Comparison of ENCODE assay signal across 21 mouse cellular contexts in genomic region chr4:66126181-66126580, GRCm38 (mm10).
A peak's percentile ranks its signal among the peaks of the same experiment; 100 is the strongest.
DNase-seq lines count a peak whose midpoint lies in the region; ATAC-seq lines count a peak whose summit lies in the region.
"Had no signal": no experiment of that assay in that cellular context is flagged by ENCODE, and none has a peak within 500 bp of the region (broad histone marks: within the 10 kb centered on the region; RNA-seq: fewer than 3 reads in every experiment).

No protein-coding gene starts in this region.

- H3K4me1 ChIP-seq in embryonic facial prominence, embryonic 14.5 days (ENCODE audit: control insufficient read depth, insufficient read depth, low read length), result no peaks in the 10 kb centered on the region
- no peaks in the 10 kb centered on the region for H3K4me1 ChIP-seq in embryonic facial prominence, embryonic 10.5 days
- no peaks in the 10 kb centered on the region for H3K4me1 ChIP-seq in liver, embryonic 11.5 days (replicated peaks; ENCODE audit: control insufficient read depth, insufficient read depth, low read length)
- H3K4me1 ChIP-seq: embryonic facial prominence, embryonic 13.5 days; forebrain, embryonic 13.5 days; heart, embryonic 15.5 days; hindbrain, embryonic 10.5 days; hindbrain, embryonic 15.5 days had no signal

- H3K27me3 ChIP-seq in embryonic facial prominence, embryonic 14.5 days (replicated peaks; ENCODE audit: control insufficient read depth, insufficient read depth, low read length), result no peaks in the 10 kb centered on the region
- H3K27me3 ChIP-seq in embryonic facial prominence, embryonic 10.5 days (replicated peaks; ENCODE audit: low read depth, poor library complexity, severe bottlenecking), result no peaks in the 10 kb centered on the region
- H3K27me3 ChIP-seq in liver, embryonic 11.5 days (replicated peaks; ENCODE audit: control insufficient read depth, insufficient read depth, low read length), result no peaks in the 10 kb centered on the region
- H3K27me3 ChIP-seq: embryonic facial prominence, embryonic 13.5 days; forebrain, embryonic 13.5 days; heart, embryonic 15.5 days; hindbrain, embryonic 15.5 days had no signal

- 44% methylated on average over 3 of the region's 3 CpGs for WGBS in embryonic facial prominence, embryonic 14.5 days
- 86% methylated on average over 3 of the region's 3 CpGs for WGBS in embryonic facial prominence, embryonic 10.5 days
- 84% methylated on average over 3 of the region's 3 CpGs for WGBS in liver, embryonic 11.5 days

- no peak overlapping the region for H3K27ac ChIP-seq in embryonic facial prominence, embryonic 14.5 days (replicated peaks; ENCODE audit: low read depth, low read length)
- no peak overlapping the region for H3K27ac ChIP-seq in embryonic facial prominence, embryonic 10.5 days (replicated peaks)
- no peak overlapping the region for H3K27ac ChIP-seq in liver, embryonic 11.5 days (ENCODE audit: low read depth, low read length)
- H3K27ac ChIP-seq: embryonic facial prominence, embryonic 13.5 days; forebrain, embryonic 13.5 days; heart, adult 2 months; heart, embryonic 15.5 days; hindbrain, embryonic 10.5 days; hindbrain, embryonic 15.5 days had no signal

- H3K9me3 ChIP-seq in embryonic facial prominence, embryonic 14.5 days (ENCODE audit: control insufficient read depth, low read length), result no peaks in the 10 kb centered on the region
- no peaks in the 10 kb centered on the region for H3K9me3 ChIP-seq in embryonic facial prominence, embryonic 10.5 days
- no peaks in the 10 kb centered on the region for H3K9me3 ChIP-seq in liver, embryonic 11.5 days (ENCODE audit: control insufficient read depth, low read length)
- H3K9me3 ChIP-seq: embryonic facial prominence, embryonic 13.5 days; forebrain, embryonic 13.5 days; heart, embryonic 15.5 days; hindbrain, embryonic 10.5 days; hindbrain, embryonic 15.5 days had no signal

- no peak overlapping the region for H3K4me3 ChIP-seq in embryonic facial prominence, embryonic 14.5 days (ENCODE audit: low read depth, low read length)
- H3K4me3 ChIP-seq in embryonic facial prominence, embryonic 10.5 days, result no peak overlapping the region
- H3K4me3 ChIP-seq in liver, embryonic 11.5 days (ENCODE audit: low read depth, low read length), result no peak overlapping the region
- H3K4me3 ChIP-seq: embryonic facial prominence, embryonic 13.5 days; forebrain, embryonic 13.5 days; heart, adult 2 months; heart, embryonic 15.5 days; hindbrain, embryonic 10.5 days; hindbrain, embryonic 15.5 days had no signal

- no peak for ATAC-seq in embryonic facial prominence, embryonic 14.5 days (ENCODE audit: low read depth)
- ATAC-seq in liver, embryonic 11.5 days (replicated peaks; ENCODE audit: low FRiP score), result no peak
- ATAC-seq: forebrain, embryonic 13.5 days had no signal

- DNase-seq in embryonic facial prominence, embryonic 14.5 days (ENCODE audit: low spot score), result peak; percentile 19
- no peak for DNase-seq in embryonic facial prominence, embryonic 10.5 days (ENCODE audit: low spot score)
- peak; percentile 7 to 50 for DNase-seq in layer of hippocampus, adult 18-20 months (ENCODE audit: low spot score in 2 of 2)
- no peak for DNase-seq in layer of hippocampus, postnatal 36 days
- peak; percentile 80 for DNase-seq in brain, adult 2 months (ENCODE audit: low read depth, low spot score)
- peak; percentile 9 to 20 for DNase-seq in layer of hippocampus, adult 8-10 months (ENCODE audit: low spot score in 2 of 2)
- no peak for DNase-seq in ovary, postnatal 10 days (ENCODE audit: low spot score)
- DNase-seq in liver, embryonic 11.5 days (ENCODE audit: low spot score), result no peak
- DNase-seq: adrenal gland, adult 2 months; adrenal gland, postnatal 25 days; cerebellum, adult 8-10 months; cerebellum, postnatal 36 days; gastrocnemius, postnatal 14 days; heart, adult 2 months; heart, postnatal 14 days had no signal

- no peak overlapping the region for H3K4me2 ChIP-seq in embryonic facial prominence, embryonic 14.5 days (ENCODE audit: low read depth, low read length)
- no peak overlapping the region for H3K4me2 ChIP-seq in liver, embryonic 11.5 days
- H3K4me2 ChIP-seq: embryonic facial prominence, embryonic 13.5 days; forebrain, embryonic 13.5 days; heart, embryonic 11.5 days; heart, embryonic 15.5 days; hindbrain, embryonic 15.5 days had no signal

- H3K36me3 ChIP-seq in embryonic facial prominence, embryonic 14.5 days (ENCODE audit: control insufficient read depth, insufficient read depth, low read length), result no peaks in the 10 kb centered on the region
- H3K36me3 ChIP-seq in embryonic facial prominence, embryonic 10.5 days (replicated peaks), result no peaks in the 10 kb centered on the region
- no peaks in the 10 kb centered on the region for H3K36me3 ChIP-seq in liver, embryonic 11.5 days (ENCODE audit: control insufficient read depth, insufficient read depth, low read length)
- H3K36me3 ChIP-seq: embryonic facial prominence, embryonic 13.5 days; heart, embryonic 15.5 days; hindbrain, embryonic 10.5 days; hindbrain, embryonic 15.5 days had no signal

- H3K9ac ChIP-seq in embryonic facial prominence, embryonic 14.5 days (ENCODE audit: low read depth, low read length), result no peak overlapping the region
- H3K9ac ChIP-seq in liver, embryonic 11.5 days (ENCODE audit: low read depth, low read length), result no peak overlapping the region
- H3K9ac ChIP-seq: embryonic facial prominence, embryonic 13.5 days; forebrain, embryonic 13.5 days; heart, embryonic 15.5 days; hindbrain, embryonic 15.5 days had no signal

Comparison
In these comparisons a context has a peak if more than half of its experiments do, and no peak if none do; other contexts are left out.
1. DNase-seq: peak in embryonic facial prominence, embryonic 14.5 days (single experiment), layer of hippocampus, adult 18-20 months (2 of 2), brain, adult 2 months (single experiment) and layer of hippocampus, adult 8-10 months (2 of 2); none in embryonic facial prominence, embryonic 10.5 days (single experiment), layer of hippocampus, postnatal 36 days (0 of 2), ovary, postnatal 10 days (single experiment) and liver, embryonic 11.5 days (single experiment).